In genomic region chr5:31741931-31742330, GRCm38 (mm10) we compare ENCODE assay signal across 21 mouse cellular contexts.
"Had no signal": no experiment of that assay in that cellular context is flagged by ENCODE, and none has a peak within 500 bp of the region (broad histone marks: within the 10 kb centered on the region; RNA-seq: fewer than 3 reads in every experiment).

No protein-coding gene starts in this region.

- H3K4me1 ChIP-seq: limb, embryonic 13.5 days; midbrain, embryonic 10.5 days; midbrain, embryonic 13.5 days; neural tube, embryonic 13.5 days; stomach, embryonic 15.5 days had no signal

- H3K4me3 ChIP-seq: layer of hippocampus, adult 2 months; limb, embryonic 10.5 days; limb, embryonic 13.5 days; midbrain, embryonic 10.5 days; midbrain, embryonic 13.5 days; myocyte; neural tube, embryonic 13.5 days; stomach, embryonic 15.5 days had no signal

- H3K36me3 ChIP-seq: limb, embryonic 10.5 days; limb, embryonic 13.5 days; midbrain, embryonic 10.5 days; midbrain, embryonic 13.5 days; neural tube, embryonic 13.5 days; stomach, embryonic 15.5 days had no signal

- H3K27ac ChIP-seq: layer of hippocampus, adult 2 months; limb, embryonic 10.5 days; limb, embryonic 13.5 days; liver, embryonic 14.5 days; midbrain, embryonic 10.5 days; midbrain, embryonic 13.5 days; neural tube, embryonic 13.5 days; stomach, embryonic 15.5 days had no signal

- H3K27me3 ChIP-seq: limb, embryonic 13.5 days; megakaryocyte, embryonic 14.5 days; midbrain, embryonic 13.5 days; neural tube, embryonic 13.5 days; stomach, embryonic 15.5 days had no signal

- DNase-seq: kidney, adult 9 months; kidney, postnatal 14 days; layer of hippocampus, adult 9-11 months; liver, postnatal 0 days; lung, embryonic 14.5 days; lung, postnatal 36 days; retina, postnatal 1 day; right cerebral cortex, postnatal 25 days; spleen, adult 18-20 months; thymus, postnatal 25 days had no signal

- ATAC-seq: liver, postnatal 0 days; midbrain, embryonic 13.5 days; midbrain, embryonic 16.5 days had no signal
